Mouse (Mus musculus) ES-Bruce4 (cell line): ENCODE data around the gene Xylt1.

Experiments
- CTCF ChIP-seq: IDR thresholded peaks from one replicate; pipeline ENCODE4 v1.8.1; 2011; ENCODE audit warnings: low read depth, low read length
- EP300 ChIP-seq: IDR thresholded peaks from 2 replicates; pipeline ENCODE4 v1.6.1; 2011; ENCODE audit warnings: low read depth, low read length; ENCODE audit not compliant: insufficient read depth
- POLR2A ChIP-seq: IDR thresholded peaks from one replicate; pipeline ENCODE4 v1.8.1; 2011; ENCODE audit warnings: low read length; ENCODE audit not compliant: insufficient read depth

DNA sequence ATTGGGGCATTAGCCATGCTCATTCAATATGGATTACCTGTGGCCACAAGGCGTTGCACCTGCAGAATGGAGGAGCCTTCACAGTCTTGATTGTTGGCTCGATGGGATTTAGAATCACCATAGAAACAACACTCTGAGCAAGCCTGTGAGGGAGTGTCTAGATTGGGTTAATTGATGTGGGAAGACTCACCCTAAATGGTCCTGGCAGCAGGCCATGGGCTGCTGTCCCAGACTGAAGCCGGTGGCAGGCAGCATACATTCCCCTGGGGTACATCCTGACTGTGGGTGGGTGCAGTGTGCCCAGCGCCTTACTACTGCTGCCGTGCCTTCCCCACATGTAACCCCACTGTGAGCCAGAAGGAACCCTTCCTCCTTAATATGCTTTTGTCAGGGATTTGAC is 38.3 kb downstream of the Xylt1 start:
- TF ChIP-seq CTCF (no peak), POLR2A (no peak), EP300 (no peak)
